Mouse (Mus musculus) neural tube, embryonic 11.5 days (tissue): ENCODE results near the gene Mettl7b. TPM values are rescaled to one million over a fixed set of nuclear protein-coding genes. Genes with fewer than 3 reads are reported as not detected.

ENCODE experiments used
- ATAC-seq: fragments of 200-750 bp; cut with Nextera tagmentation; 2 replicates; pipeline ENCODE4 v1.8.0; 2017; ENCODE audit warnings: moderate number of reproducible peaks, mild to moderate bottlenecking, moderate TSS enrichment, moderate library complexity; ENCODE audit not compliant: insufficient read depth, low FRiP score, low TSS enrichment
- DNase-seq: peaks from one replicate; pipeline ENCODE4 v3.0.0-alpha.2; 2015; ENCODE audit warnings: low spot score
- H3K27ac ChIP-seq: fragments of 300-500 bp; sonication (generic); 2 replicates; pipeline ENCODE4 v1.5.1; 2014; ENCODE audit warnings: low read depth, mild to moderate bottlenecking, low read length
- H3K27me3 ChIP-seq: fragments of 300-500 bp; sonication (generic); 2 replicates; pipeline ENCODE4 v1.6.1; 2014; ENCODE audit warnings: mild to moderate bottlenecking, low read length, mixed read lengths; ENCODE audit not compliant: control insufficient read depth, insufficient read depth
- H3K36me3 ChIP-seq: fragments of 300-500 bp; sonication (generic); 2 replicates; pipeline ENCODE4 v1.6.1; 2014; ENCODE audit warnings: mild to moderate bottlenecking, low read length, moderate library complexity, mixed read lengths; ENCODE audit not compliant: control insufficient read depth, insufficient read depth
- H3K4me1 ChIP-seq: fragments of 300-500 bp; sonication (generic); 2 replicates; pipeline ENCODE4 v1.6.1; 2014; ENCODE audit warnings: low read length, mixed read lengths; ENCODE audit not compliant: control insufficient read depth, insufficient read depth
- H3K4me2 ChIP-seq: fragments of 300-500 bp; sonication (generic); 2 replicates; pipeline ENCODE4 v1.6.1; 2014; ENCODE audit warnings: low read depth, mild to moderate bottlenecking, moderate library complexity
- H3K4me3 ChIP-seq: fragments of 300-500 bp; sonication (generic); 2 replicates; pipeline ENCODE4 v1.5.1; 2014; ENCODE audit warnings: low read depth, low read length
- H3K9ac ChIP-seq: fragments of 300-500 bp; sonication (generic); 2 replicates; pipeline ENCODE4 v1.6.1; 2014; ENCODE audit warnings: mild to moderate bottlenecking, low read length
- H3K9me3 ChIP-seq: fragments of 300-500 bp; sonication (generic); 2 replicates; pipeline ENCODE4 v1.6.1; 2016; ENCODE audit warnings: low read length; ENCODE audit not compliant: control insufficient read depth
- WGBS: fragments of 180-500 bp; shearing (Covaris S2); extraction: QIAGEN DNeasy Blood & Tissue Kit; methylation state at CpG from one replicate; pipeline ENCODE4 v1.1.7; 2014; 5-methylcytosine and 5-hydroxymethylcytosine counted together
- polyA plus RNA-seq: library from polyadenylated mRNA; unstranded; fragments of >200 nt; fragmentation: Nextera tagmentation; extraction: Ambion mirVana; gene quantifications from 2 replicates; pipeline ENCODE4 v1.2.1, GENCODE M21; 2014

Gene Mettl7b
- polyA plus RNA-seq, 1 experiment from 2014 or later, result not detected

DNA sequence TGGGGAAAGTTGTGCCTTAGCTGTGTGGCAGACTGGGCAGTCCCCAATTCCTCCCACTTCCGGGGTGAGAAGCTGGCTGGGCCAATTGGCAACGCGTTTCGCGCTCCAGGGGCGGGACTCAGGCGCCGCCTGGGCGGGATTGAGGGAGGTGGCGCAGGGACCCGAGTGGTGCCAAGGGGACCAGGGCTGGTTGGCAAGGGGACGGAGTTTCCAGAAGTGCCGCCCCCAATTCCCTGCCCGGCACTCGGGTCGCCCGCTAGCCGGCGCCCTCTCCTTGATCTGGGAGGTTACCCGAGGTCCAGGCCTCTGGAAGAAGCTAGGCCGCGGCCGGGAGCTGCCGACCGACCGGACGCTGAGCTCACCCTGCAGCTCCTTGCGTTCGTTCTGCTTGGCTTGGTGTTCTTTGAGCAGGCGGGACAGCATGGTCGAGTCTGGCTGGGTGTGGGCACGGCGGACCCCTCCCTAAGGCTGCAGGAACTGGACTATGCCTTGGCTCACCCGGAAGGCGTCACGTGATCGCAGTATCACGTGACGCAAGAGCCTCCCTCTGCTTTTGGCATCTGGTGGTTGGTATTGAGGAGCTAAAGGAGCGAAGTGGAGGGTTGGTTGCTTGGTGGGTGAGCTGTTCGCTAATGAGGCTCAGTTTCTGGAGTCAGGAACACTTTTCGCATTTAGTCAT is 37.6 kb downstream of the Mettl7b start:
- peak overlapping the region; percentile 42; the same call in 1 of the 2 replicates for H3K27ac ChIP-seq
- H3K4me3 ChIP-seq, result peak overlapping the region; percentile 64
- DNase-seq (peak; percentile 89), ATAC-seq (peak; percentile 96)
- H3K36me3 ChIP-seq, result no peaks in the 10 kb centered on the region
- H3K4me2 ChIP-seq, result peak overlapping the region; percentile 40
- H3K4me1 ChIP-seq, result peaks cover 6% of the 10 kb centered on the region
- no peaks in the 10 kb centered on the region for H3K9me3 ChIP-seq
- peak overlapping the region; percentile 64 for H3K9ac ChIP-seq
- WGBS, result under 1% methylated on average over 42 of the region's 42 CpGs
- no peaks in the 10 kb centered on the region for H3K27me3 ChIP-seq

DNA sequence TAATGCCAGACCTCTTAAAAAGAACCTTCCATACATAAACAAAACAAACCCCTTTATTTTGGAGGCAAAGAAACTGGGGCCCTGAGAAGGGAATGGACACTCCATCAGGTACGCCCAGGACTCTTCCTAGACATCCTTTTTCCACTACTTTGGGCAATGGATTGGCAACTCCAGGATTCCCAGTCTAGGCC is 38.1 kb downstream of the Mettl7b start, which contains the start of gene Rdh5:
TSS of gene Rdh5 (minus strand) at position 67 of the 191 bp plus-strand sequence.
- Histone ChIP-seq H3K9me3 (no peaks in the 10 kb centered on the region), H3K4me2 (peak within 1 kb of the TSS; percentile 40), H3K4me3 (peak within 1 kb of the TSS; percentile 64), H3K27ac (peak within 1 kb of the TSS; percentile 42; the same call in 1 of the 2 replicates), H3K27me3 (no peaks in the 10 kb centered on the region), H3K9ac (peak within 1 kb of the TSS; percentile 64), H3K36me3 (no peaks in the 10 kb centered on the region), H3K4me1 (peaks cover 6% of the 10 kb centered on the region)
- ATAC-seq (no peak), DNase-seq (no peak)
- WGBS, result 19% methylated on average over 1 of the region's 1 CpGs

- DNase-seq (no peak), ATAC-seq (no peak)
- Histone ChIP-seq H3K4me2 (peak overlapping the region; percentile 40), H3K27ac (no peak overlapping the region), H3K4me3 (peak overlapping the region; percentile 64), H3K4me1 (peaks cover 6% of the 10 kb centered on the region), H3K36me3 (no peaks in the 10 kb centered on the region; the same call in 1 of the 2 replicates), H3K9me3 (no peaks in the 10 kb centered on the region), H3K9ac (no peak overlapping the region), H3K27me3 (no peaks in the 10 kb centered on the region)
- WGBS, result 74% methylated on average over 16 of the region's 16 CpGs
Observed at GRCm38 (mm10) chr10:128921883-128922821, 38.6 kb downstream of the Mettl7b start.

- Histone ChIP-seq H3K27ac (no peak overlapping the region), H3K9ac (no peak overlapping the region), H3K36me3 (peaks cover 4% of the 10 kb centered on the region; the same call in 1 of the 2 replicates), H3K4me3 (no peak overlapping the region), H3K4me2 (no peak overlapping the region), H3K4me1 (peaks cover 6% of the 10 kb centered on the region), H3K27me3 (no peaks in the 10 kb centered on the region), H3K9me3 (no peaks in the 10 kb centered on the region)
- DNase-seq, result no peak
- no peak for ATAC-seq
- 79% methylated on average over 1 of the region's 1 CpGs for WGBS
Observed at GRCm38 (mm10) chr10:128921251-128921650, 39.5 kb downstream of the Mettl7b start.

DNA sequence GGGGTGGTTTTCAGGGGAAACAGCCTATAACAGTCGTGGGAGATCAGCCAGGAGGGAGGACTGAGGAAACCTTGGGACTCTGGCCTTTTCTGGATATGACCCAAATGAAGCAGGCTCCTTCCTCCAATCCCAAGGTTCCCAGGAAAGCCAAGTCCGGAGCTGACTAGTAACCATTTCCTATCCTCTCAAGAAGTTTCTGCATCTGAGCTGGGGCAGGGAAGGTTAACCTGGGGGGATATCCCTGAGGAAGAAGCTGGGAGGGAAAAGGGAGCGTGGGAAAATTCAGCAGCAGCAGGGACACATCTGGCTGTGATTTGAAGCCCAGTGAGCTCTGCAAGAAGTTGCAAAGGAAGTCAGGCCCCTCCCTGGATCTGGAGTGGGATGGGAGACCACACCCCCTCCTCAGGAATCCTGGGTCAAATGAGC is 40.0 kb downstream of the Mettl7b start:
- no peak overlapping the region for H3K27ac ChIP-seq
- no peaks in the 10 kb centered on the region for H3K9me3 ChIP-seq
- H3K4me2 ChIP-seq, result no peak overlapping the region
- DNase-seq (no peak), ATAC-seq (no peak)
- no peaks in the 10 kb centered on the region for H3K27me3 ChIP-seq
- H3K4me3 ChIP-seq, result no peak overlapping the region
- 72% methylated on average over 3 of the region's 3 CpGs for WGBS
- H3K9ac ChIP-seq, result no peak overlapping the region
- peaks cover 4% of the 10 kb centered on the region; the same call in 1 of the 2 replicates for H3K36me3 ChIP-seq
- peaks cover 6% of the 10 kb centered on the region for H3K4me1 ChIP-seq

DNA sequence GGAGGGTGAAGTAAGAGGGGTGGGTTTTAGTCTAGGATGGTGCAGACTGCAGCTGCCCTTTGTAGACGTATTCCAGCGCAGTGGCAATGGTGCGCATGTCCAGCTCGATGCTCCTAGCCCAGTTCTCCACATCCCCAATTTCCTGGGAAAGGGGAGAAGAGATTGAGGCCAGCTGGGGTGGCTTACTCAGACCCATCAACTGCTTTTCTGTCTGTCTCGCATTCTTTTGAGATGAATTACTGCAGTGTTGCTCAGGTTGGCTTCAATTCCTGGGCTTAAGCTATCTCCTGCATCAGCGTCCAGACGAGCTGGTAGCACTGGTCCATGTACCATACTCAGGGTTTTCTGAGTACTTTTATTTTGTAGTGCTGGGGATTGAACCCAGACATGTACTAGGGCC is 40.8 kb downstream of the Mettl7b start:
- ATAC-seq, result no peak
- Histone ChIP-seq H3K4me2 (no peak overlapping the region), H3K9me3 (no peaks in the 10 kb centered on the region), H3K36me3 (peaks cover 4% of the 10 kb centered on the region; the same call in 1 of the 2 replicates), H3K27me3 (no peaks in the 10 kb centered on the region), H3K27ac (no peak overlapping the region), H3K4me1 (peaks cover 6% of the 10 kb centered on the region), H3K9ac (no peak overlapping the region), H3K4me3 (no peak overlapping the region)
- 88% methylated on average over 7 of the region's 7 CpGs for WGBS
- no peak for DNase-seq

- Histone ChIP-seq H3K27ac (no peak overlapping the region), H3K4me2 (no peak overlapping the region), H3K36me3 (peaks cover 4% of the 10 kb centered on the region; the same call in 1 of the 2 replicates), H3K27me3 (no peaks in the 10 kb centered on the region), H3K9me3 (no peaks in the 10 kb centered on the region), H3K9ac (no peak overlapping the region), H3K4me3 (no peak overlapping the region), H3K4me1 (peaks cover 6% of the 10 kb centered on the region)
- ATAC-seq (no peak), DNase-seq (no peak)
- 18% methylated on average over 6 of the region's 6 CpGs for WGBS
Observed at GRCm38 (mm10) chr10:128919203-128919631, 41.6 kb downstream of the Mettl7b start.

GRCm38 (mm10) chr10:128918246-128918645 is 42.5 kb downstream of the Mettl7b start:
- ATAC-seq (no peak), DNase-seq (no peak)
- Histone ChIP-seq H3K9ac (no peak overlapping the region; the same call in 1 of the 2 replicates), H3K4me2 (no peak overlapping the region), H3K27me3 (no peaks in the 10 kb centered on the region), H3K27ac (no peak overlapping the region), H3K4me1 (peaks cover 3% of the 10 kb centered on the region; the same call in 1 of the 2 replicates), H3K36me3 (peaks cover 4% of the 10 kb centered on the region; the same call in 1 of the 2 replicates), H3K9me3 (no peaks in the 10 kb centered on the region), H3K4me3 (no peak overlapping the region)
- WGBS, result 81% methylated on average over 7 of the region's 7 CpGs
